Mouse (Mus musculus) C2C12 (cell line): ENCODE results near the gene St6gal1. TPM values are rescaled to one million over a fixed set of nuclear protein-coding genes. Genes with fewer than 3 reads are reported as not detected.

ENCODE experiments used
- H3K27me3 ChIP-seq: one replicate; pipeline ENCODE4 v1.6.1; 2011; ENCODE audit not compliant: control insufficient read depth, insufficient read depth, insufficient read length
- H3K36me3 ChIP-seq: one replicate; pipeline ENCODE4 v1.6.1; 2011; ENCODE audit not compliant: control insufficient read depth, insufficient read depth
- H3K4me3 ChIP-seq: one replicate; pipeline ENCODE4 v1.5.1; 2011; ENCODE audit warnings: mild to moderate bottlenecking, control low read depth; ENCODE audit not compliant: poor library complexity, insufficient read depth, severe bottlenecking
- H3K79me2 ChIP-seq: one replicate; pipeline ENCODE4 v1.6.1; 2011; ENCODE audit not compliant: control insufficient read depth, insufficient read depth
- H3K79me3 ChIP-seq: one replicate; pipeline ENCODE4 v1.6.1; 2011; ENCODE audit warnings: low read depth, control low read depth
- H3ac ChIP-seq: one replicate; pipeline ENCODE3; 2011; ENCODE audit warnings: low read depth; ENCODE audit not compliant: control insufficient read depth, insufficient read length
- CEBPB ChIP-seq: IDR thresholded peaks from one replicate; pipeline ENCODE4 v1.6.1; 2011; ENCODE audit warnings: low read depth, mild to moderate bottlenecking, control low read depth, moderate library complexity
- CTCF ChIP-seq: IDR thresholded peaks from one replicate; pipeline ENCODE4 v1.5.1; 2011; ENCODE audit not compliant: control insufficient read depth, insufficient read depth, insufficient read length
- FOSL1 ChIP-seq: IDR thresholded peaks from one replicate; pipeline ENCODE4 v1.8.0; 2011; ENCODE audit warnings: mild to moderate bottlenecking, low read length; ENCODE audit not compliant: poor library complexity, insufficient read depth, severe bottlenecking
- MAX ChIP-seq: IDR thresholded peaks from one replicate; pipeline ENCODE4 v1.6.1; 2011; ENCODE audit warnings: mild to moderate bottlenecking, control low read depth
- MYOD1 ChIP-seq: IDR thresholded peaks from one replicate; pipeline ENCODE4 v1.6.1; 2011; ENCODE audit warnings: low read depth; ENCODE audit not compliant: control insufficient read depth, insufficient read length
- MYOG ChIP-seq: IDR thresholded peaks from one replicate; pipeline ENCODE4 v1.6.1; 2011; ENCODE audit not compliant: control insufficient read depth, insufficient read length; ENCODE audit errors: extremely low read depth
- USF1 ChIP-seq: IDR thresholded peaks from one replicate; pipeline ENCODE4 v1.6.1; 2011; ENCODE audit warnings: low read depth, mild to moderate bottlenecking, control low read depth, moderate library complexity
- polyA plus RNA-seq: library from polyadenylated mRNA; unstranded; fragments of >200 nt; fragmentation: generic; extraction: Trizol; gene quantifications from one replicate; pipeline ENCODE4 v1.2.1, GENCODE M21; 2012; ENCODE audit warnings: missing spikeins

The St6gal1 gene
- polyA plus RNA-seq, 1 experiment = 6.2 TPM

DNA sequence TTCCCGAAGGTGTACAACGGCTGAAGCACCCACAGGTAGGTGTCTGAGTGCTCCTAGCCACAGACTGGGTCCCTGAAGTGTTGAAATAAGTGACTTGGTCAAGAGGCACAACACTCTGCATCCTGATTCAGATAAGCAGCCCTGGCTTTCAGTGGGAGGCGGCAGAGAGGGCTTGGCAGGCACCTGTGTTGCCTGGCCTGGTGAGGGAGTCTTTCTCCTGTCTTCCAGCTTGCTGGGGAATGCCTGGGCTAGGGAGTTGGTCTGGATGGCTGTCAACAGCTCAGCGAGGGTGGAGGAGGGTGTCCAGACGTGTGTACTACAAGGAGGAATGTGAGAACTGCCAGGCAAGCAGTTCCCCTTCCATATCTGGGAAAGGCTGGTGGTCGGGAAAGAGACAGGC is 15.0 kb downstream of the St6gal1 start:
- no peaks in the 10 kb centered on the region for H3K36me3 ChIP-seq
- H3K79me2 ChIP-seq = no peaks in the 10 kb centered on the region
- H3K27me3 ChIP-seq = no peaks in the 10 kb centered on the region
- no peak overlapping the region for H3ac ChIP-seq
- H3K4me3 ChIP-seq = no peak overlapping the region
- H3K79me3 ChIP-seq = no peaks in the 10 kb centered on the region
- TF ChIP-seq CTCF (no peak), MYOG (no peak), USF1 (no peak), MAX (no peak), CEBPB (no peak), MYOD1 (no peak), FOSL1 (no peak)

DNA sequence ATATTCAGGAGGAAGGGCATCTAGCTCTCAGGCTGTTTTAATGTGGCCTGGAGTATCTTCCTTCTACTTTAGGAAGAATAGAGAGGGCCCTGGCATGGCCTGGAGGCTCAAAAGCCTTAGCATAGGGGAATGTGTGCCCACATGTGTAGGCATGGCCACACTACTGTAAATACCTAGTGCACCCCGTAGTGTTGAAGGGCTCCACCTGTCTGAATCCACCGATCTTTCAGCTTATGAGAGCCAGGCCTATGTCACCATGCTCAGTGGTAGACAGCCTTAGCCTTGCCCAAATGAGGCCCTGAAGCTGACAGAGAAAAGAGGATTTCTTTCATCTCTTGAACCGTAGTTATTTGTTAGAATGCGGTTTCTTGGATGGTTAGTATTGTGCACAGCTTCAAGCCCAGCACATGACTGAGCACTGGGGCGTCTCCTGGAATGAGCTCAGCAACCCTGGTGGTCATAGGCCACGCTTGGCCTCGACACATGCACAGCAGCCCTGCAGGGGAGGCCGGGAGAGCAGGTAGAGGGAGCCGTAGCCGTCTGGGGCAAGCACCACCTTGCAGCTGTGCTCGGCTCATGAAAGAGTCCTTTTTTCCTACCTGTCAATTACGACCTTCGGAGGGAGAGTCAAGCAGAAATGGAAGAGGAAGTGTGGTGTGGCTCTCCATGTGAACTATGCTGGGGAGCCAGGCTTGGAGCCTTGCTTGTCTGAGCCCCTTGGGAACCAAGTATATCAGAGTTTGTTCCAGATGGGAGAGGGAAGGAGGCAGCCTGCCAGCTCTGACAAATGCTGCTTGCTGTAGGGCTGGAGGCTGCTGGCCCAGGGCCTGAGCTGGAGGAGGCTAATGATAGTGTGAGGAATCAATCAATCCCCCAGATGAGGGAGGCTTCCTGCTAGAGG is 15.8 kb downstream of the St6gal1 start:
- no peaks in the 10 kb centered on the region for H3K27me3 ChIP-seq
- H3K79me2 ChIP-seq = no peaks in the 10 kb centered on the region
- H3ac ChIP-seq = no peak overlapping the region
- no peak overlapping the region for H3K4me3 ChIP-seq
- TF ChIP-seq FOSL1 = no peak
- no peak for TF ChIP-seq MYOG
- no peak for TF ChIP-seq MAX
- TF ChIP-seq USF1 = no peak
- no peak for TF ChIP-seq MYOD1
- no peak for TF ChIP-seq CTCF
- no peak for TF ChIP-seq CEBPB
- no peaks in the 10 kb centered on the region for H3K79me3 ChIP-seq
- H3K36me3 ChIP-seq = no peaks in the 10 kb centered on the region

DNA sequence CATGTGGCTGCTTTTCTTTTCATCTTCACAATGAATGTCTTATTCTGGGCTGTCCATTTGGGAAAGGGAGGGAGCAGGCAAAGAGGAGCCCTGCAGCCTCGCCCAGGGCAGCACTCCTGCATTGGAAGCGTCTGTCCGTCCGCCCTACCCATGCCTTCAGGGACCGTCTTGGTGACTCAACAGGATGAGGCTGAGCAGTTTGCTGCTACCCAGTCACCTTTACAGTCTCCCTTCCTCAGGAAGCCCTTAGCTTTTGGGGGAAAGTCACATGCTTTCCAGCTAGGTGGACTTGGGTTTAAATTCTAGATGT is 16.4 kb downstream of the St6gal1 start:
- no peak overlapping the region for H3K4me3 ChIP-seq
- no peaks in the 10 kb centered on the region for H3K79me2 ChIP-seq
- no peaks in the 10 kb centered on the region for H3K36me3 ChIP-seq
- H3K27me3 ChIP-seq = no peaks in the 10 kb centered on the region
- no peaks in the 10 kb centered on the region for H3K79me3 ChIP-seq
- TF ChIP-seq USF1 = no peak
- TF ChIP-seq CTCF = no peak
- TF ChIP-seq FOSL1 = no peak
- no peak for TF ChIP-seq MYOD1
- no peak for TF ChIP-seq MYOG
- no peak for TF ChIP-seq CEBPB
- no peak for TF ChIP-seq MAX
- H3ac ChIP-seq = no peak overlapping the region

GRCm38 (mm10) chr16:23243726-23244425 is 19.3 kb downstream of the St6gal1 start:
- TF ChIP-seq FOSL1 (no peak), USF1 (no peak), CTCF (no peak), MYOG (no peak), MAX (no peak), CEBPB (no peak), MYOD1 (no peak)
- Histone ChIP-seq H3K79me2 (no peaks in the 10 kb centered on the region), H3K36me3 (no peaks in the 10 kb centered on the region), H3K79me3 (no peaks in the 10 kb centered on the region), H3ac (no peak overlapping the region), H3K27me3 (no peaks in the 10 kb centered on the region), H3K4me3 (no peak overlapping the region)

GRCm38 (mm10) chr16:23244486-23244885 is 19.9 kb downstream of the St6gal1 start:
- no peaks in the 10 kb centered on the region for H3K27me3 ChIP-seq
- H3K79me2 ChIP-seq = no peaks in the 10 kb centered on the region
- no peaks in the 10 kb centered on the region for H3K36me3 ChIP-seq
- no peak overlapping the region for H3K4me3 ChIP-seq
- H3ac ChIP-seq = no peak overlapping the region
- no peak for TF ChIP-seq CTCF
- H3K79me3 ChIP-seq = no peaks in the 10 kb centered on the region

DNA sequence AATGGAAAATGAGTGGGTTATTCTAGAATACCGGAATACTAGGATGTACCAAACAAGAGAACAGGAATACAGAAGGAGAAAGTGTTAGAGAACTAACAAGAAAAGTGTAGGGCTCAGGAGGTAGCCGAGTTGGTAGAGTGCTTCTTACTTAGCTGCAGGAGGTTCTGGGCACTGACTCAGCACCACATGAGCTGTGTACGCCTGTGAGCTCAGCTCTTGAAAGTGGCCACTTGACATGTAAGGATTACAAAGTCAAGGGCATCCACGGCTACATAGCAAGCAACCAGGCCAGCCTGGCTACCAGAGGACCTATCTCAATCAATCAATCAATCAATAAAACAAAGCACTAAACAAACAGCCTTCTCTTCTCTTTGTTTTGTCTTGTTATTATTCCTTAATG is 24.7 kb downstream of the St6gal1 start:
- no peaks in the 10 kb centered on the region for H3K27me3 ChIP-seq
- H3ac ChIP-seq = no peak overlapping the region
- no peak for TF ChIP-seq MYOG
- no peak for TF ChIP-seq USF1
- TF ChIP-seq FOSL1 = no peak
- TF ChIP-seq MYOD1 = no peak
- no peak for TF ChIP-seq CEBPB
- H3K36me3 ChIP-seq = no peaks in the 10 kb centered on the region
- H3K79me3 ChIP-seq = no peaks in the 10 kb centered on the region
- no peaks in the 10 kb centered on the region for H3K79me2 ChIP-seq
- no peak overlapping the region for H3K4me3 ChIP-seq
